ENCODE assay signal across 17 mouse cellular contexts in genomic region chr14:11083462-11083861, GRCm38 (mm10).
A peak's percentile ranks its signal among the peaks of the same experiment; 100 is the strongest.
DNase-seq lines count a peak whose midpoint lies in the region; ATAC-seq lines count a peak whose summit lies in the region.
"Had no signal": no experiment of that assay in that cellular context is flagged by ENCODE, and none has a peak within 500 bp of the region (broad histone marks: within the 10 kb centered on the region; RNA-seq: fewer than 3 reads in every experiment).

No protein-coding gene starts in this region.

- DNase-seq in right cerebral cortex, adult 18-20 months: peak; percentile 18
- no peak for DNase-seq in right cerebral cortex, postnatal 36 days (ENCODE audit: low spot score in 2 of 2)
- no peak for DNase-seq in lung, postnatal 25 days (ENCODE audit: low spot score)
- DNase-seq in thymus, postnatal 25 days: no peak
- DNase-seq: adrenal gland, postnatal 36 days; gastrocnemius, adult 2 months; kidney, adult 18-20 months; kidney, postnatal 4 days had no signal

- H3K36me3 ChIP-seq in forebrain, embryonic 13.5 days (ENCODE audit: poor library complexity, severe bottlenecking): no peaks in the 10 kb centered on the region
- no peaks in the 10 kb centered on the region for H3K36me3 ChIP-seq in forebrain, embryonic 12.5 days (replicated peaks)
- H3K36me3 ChIP-seq in hindbrain, embryonic 16.5 days (ENCODE audit: control insufficient read depth, insufficient read depth, low read length): no peaks in the 10 kb centered on the region
- H3K36me3 ChIP-seq in intestine, embryonic 15.5 days: no peaks in the 10 kb centered on the region
- H3K36me3 ChIP-seq: embryonic facial prominence, embryonic 12.5 days; limb, embryonic 13.5 days had no signal

- 49% methylated on average over 5 of the region's 5 CpGs for WGBS in forebrain, embryonic 13.5 days
- WGBS in forebrain, embryonic 12.5 days: 44% methylated on average over 5 of the region's 5 CpGs
- 37% methylated on average over 5 of the region's 5 CpGs for WGBS in hindbrain, embryonic 16.5 days
- WGBS in intestine, embryonic 15.5 days: 70% methylated on average over 5 of the region's 5 CpGs

- H3K9ac ChIP-seq in forebrain, embryonic 13.5 days: no peak overlapping the region
- H3K9ac ChIP-seq in forebrain, embryonic 12.5 days: no peak overlapping the region
- no peak overlapping the region for H3K9ac ChIP-seq in hindbrain, embryonic 16.5 days (ENCODE audit: low read depth, low read length)
- H3K9ac ChIP-seq in intestine, embryonic 15.5 days: no peak overlapping the region
- H3K9ac ChIP-seq: embryonic facial prominence, embryonic 12.5 days; limb, embryonic 13.5 days; liver, embryonic 14.5 days had no signal

- H3K4me2 ChIP-seq in forebrain, embryonic 13.5 days: no peak overlapping the region
- no peak overlapping the region for H3K4me2 ChIP-seq in forebrain, embryonic 12.5 days
- H3K4me2 ChIP-seq in hindbrain, embryonic 16.5 days (ENCODE audit: low read length): no peak overlapping the region
- H3K4me2 ChIP-seq in intestine, embryonic 15.5 days (replicated peaks): no peak overlapping the region
- H3K4me2 ChIP-seq: embryonic facial prominence, embryonic 12.5 days; limb, embryonic 13.5 days had no signal

- no peaks in the 10 kb centered on the region for H3K27me3 ChIP-seq in forebrain, embryonic 13.5 days
- no peaks in the 10 kb centered on the region for H3K27me3 ChIP-seq in forebrain, embryonic 12.5 days
- no peaks in the 10 kb centered on the region for H3K27me3 ChIP-seq in hindbrain, embryonic 16.5 days (replicated peaks; ENCODE audit: control insufficient read depth, insufficient read depth, low read length)
- H3K27me3 ChIP-seq in intestine, embryonic 15.5 days (replicated peaks): no peaks in the 10 kb centered on the region
- H3K27me3 ChIP-seq: embryonic facial prominence, embryonic 12.5 days; limb, embryonic 13.5 days; Patski had no signal

- peaks cover 8% of the 10 kb centered on the region; the same call in 1 of the 2 replicates for H3K4me1 ChIP-seq in forebrain, embryonic 13.5 days
- peaks cover 10% of the 10 kb centered on the region for H3K4me1 ChIP-seq in forebrain, embryonic 12.5 days
- H3K4me1 ChIP-seq in hindbrain, embryonic 16.5 days (ENCODE audit: control insufficient read depth, insufficient read depth, low read depth, low read length): no peaks in the 10 kb centered on the region
- no peaks in the 10 kb centered on the region for H3K4me1 ChIP-seq in intestine, embryonic 15.5 days (replicated peaks)
- H3K4me1 ChIP-seq: embryonic facial prominence, embryonic 12.5 days; limb, embryonic 13.5 days had no signal

- H3K4me3 ChIP-seq in forebrain, embryonic 13.5 days: no peak overlapping the region
- no peak overlapping the region for H3K4me3 ChIP-seq in forebrain, embryonic 12.5 days (replicated peaks)
- no peak overlapping the region for H3K4me3 ChIP-seq in hindbrain, embryonic 16.5 days (ENCODE audit: low read length)
- H3K4me3 ChIP-seq in intestine, embryonic 15.5 days (replicated peaks): no peak overlapping the region
- H3K4me3 ChIP-seq: embryonic facial prominence, embryonic 12.5 days; gastrocnemius, adult 2 months; limb, embryonic 13.5 days had no signal

- peak; percentile 52; the same call in 1 of the 2 replicates for ATAC-seq in forebrain, embryonic 13.5 days
- ATAC-seq in forebrain, embryonic 12.5 days (ENCODE audit: low FRiP score): no peak
- peak; percentile 76 for ATAC-seq in hindbrain, embryonic 16.5 days
- no peak for ATAC-seq in intestine, embryonic 15.5 days
- ATAC-seq: activated CD4-positive, CD25-positive, alpha-beta regulatory T cell, adult 4 months; Patski had no signal

- no peaks in the 10 kb centered on the region for H3K9me3 ChIP-seq in forebrain, embryonic 13.5 days (replicated peaks)
- no peaks in the 10 kb centered on the region for H3K9me3 ChIP-seq in forebrain, embryonic 12.5 days
- no peaks in the 10 kb centered on the region for H3K9me3 ChIP-seq in hindbrain, embryonic 16.5 days (ENCODE audit: control insufficient read depth, low read length)
- H3K9me3 ChIP-seq in intestine, embryonic 15.5 days: no peaks in the 10 kb centered on the region
- H3K9me3 ChIP-seq: embryonic facial prominence, embryonic 12.5 days; limb, embryonic 13.5 days had no signal

- no peak overlapping the region for H3K27ac ChIP-seq in forebrain, embryonic 13.5 days
- no peak overlapping the region; the same call in 1 of the 2 replicates for H3K27ac ChIP-seq in forebrain, embryonic 12.5 days
- no peak overlapping the region for H3K27ac ChIP-seq in hindbrain, embryonic 16.5 days (ENCODE audit: low read depth, low read length)
- H3K27ac ChIP-seq in intestine, embryonic 15.5 days: no peak overlapping the region
- H3K27ac ChIP-seq: embryonic facial prominence, embryonic 12.5 days; gastrocnemius, adult 2 months; limb, embryonic 13.5 days; liver, embryonic 14.5 days had no signal

Comparison
In these comparisons a context has a peak if more than half of its experiments do, and no peak if none do; other contexts are left out.
1. ATAC-seq: peak in forebrain, embryonic 13.5 days (single experiment) and hindbrain, embryonic 16.5 days (single experiment); none in forebrain, embryonic 12.5 days (single experiment) and intestine, embryonic 15.5 days (single experiment).